Mouse (Mus musculus): ENCODE data around the gene Mpp6.

Gene Mpp6

GRCm38 (mm10) chr6:50146158-50146557 is 36.1 kb downstream of the Mpp6 start:
- DNase-seq (ENCODE audit: low spot score in 2 of 2) = no peak

GRCm38 (mm10) chr6:50149378-50149777 is 39.3 kb downstream of the Mpp6 start:
- DNase-seq (ENCODE audit: low spot score in 2 of 2) = no peak

GRCm38 (mm10) chr6:50159842-50160241 is 49.8 kb downstream of the Mpp6 start:
- DNase-seq (ENCODE audit: low spot score in 2 of 2) = no peak

GRCm38 (mm10) chr6:50163013-50163412 is 53.0 kb downstream of the Mpp6 start:
- no peak for DNase-seq (ENCODE audit: low spot score in 2 of 2)

GRCm38 (mm10) chr6:50168821-50169220 is 58.8 kb downstream of the Mpp6 start:
- DNase-seq (ENCODE audit: low spot score in 2 of 2) = no peak

GRCm38 (mm10) chr6:50169771-50170170 is 59.7 kb downstream of the Mpp6 start:
- no peak for DNase-seq (ENCODE audit: low spot score in 2 of 2)

GRCm38 (mm10) chr6:50175736-50176135 is 65.7 kb downstream of the Mpp6 start:
- DNase-seq (ENCODE audit: low spot score in 2 of 2) = no peak

- DNase-seq (ENCODE audit: low spot score in 2 of 2) = peak in 1 of 2 experiments; percentile 21
Measured at GRCm38 (mm10) chr6:50180189-50180588, 70.1 kb downstream of the Mpp6 start.

- DNase-seq (ENCODE audit: low spot score in 2 of 2) = peak; percentile 35 to 38
Measured at GRCm38 (mm10) chr6:50187955-50188354, 77.9 kb downstream of the Mpp6 start.

- peak in 1 of 2 experiments; percentile 9 for DNase-seq (ENCODE audit: low spot score in 2 of 2)
Measured at GRCm38 (mm10) chr6:50189376-50189775, 79.3 kb downstream of the Mpp6 start.

GRCm38 (mm10) chr6:50191605-50192004 is 81.6 kb downstream of the Mpp6 start:
- DNase-seq (ENCODE audit: low spot score in 2 of 2) = no peak

GRCm38 (mm10) chr6:50192169-50192568 is 82.1 kb downstream of the Mpp6 start:
- DNase-seq (ENCODE audit: low spot score in 2 of 2) = no peak

- no peak for DNase-seq (ENCODE audit: low spot score in 2 of 2)
Measured at GRCm38 (mm10) chr6:50192822-50193221, 82.8 kb downstream of the Mpp6 start.

GRCm38 (mm10) chr6:50193851-50194250 is 83.8 kb downstream of the Mpp6 start:
- no peak for DNase-seq (ENCODE audit: low spot score in 2 of 2)

GRCm38 (mm10) chr6:50204356-50204755 is 94.3 kb downstream of the Mpp6 start:
- DNase-seq (ENCODE audit: low spot score in 2 of 2) = no peak

GRCm38 (mm10) chr6:50205093-50205492 is 95.1 kb downstream of the Mpp6 start:
- no peak for DNase-seq (ENCODE audit: low spot score in 2 of 2)

GRCm38 (mm10) chr6:50214711-50215372 is 104.8 kb downstream of the Mpp6 start:
- no peak for DNase-seq (ENCODE audit: low spot score in 2 of 2)

- no peak for DNase-seq (ENCODE audit: low spot score in 2 of 2)
Measured at GRCm38 (mm10) chr6:50215373-50215745, 105.3 kb downstream of the Mpp6 start.

- DNase-seq (ENCODE audit: low spot score in 2 of 2) = no peak
Measured at GRCm38 (mm10) chr6:50215986-50216385, 105.9 kb downstream of the Mpp6 start.

- DNase-seq (ENCODE audit: low spot score in 2 of 2) = no peak
Measured at GRCm38 (mm10) chr6:50218628-50219027, 108.6 kb downstream of the Mpp6 start.

- DNase-seq (ENCODE audit: low spot score in 2 of 2) = no peak
Measured at GRCm38 (mm10) chr6:50219066-50219465, 109.0 kb downstream of the Mpp6 start.

- DNase-seq (ENCODE audit: low spot score in 2 of 2) = no peak
Measured at GRCm38 (mm10) chr6:50220863-50221262, 110.8 kb downstream of the Mpp6 start.

- DNase-seq (ENCODE audit: low spot score in 2 of 2) = no peak
Measured at GRCm38 (mm10) chr6:50222351-50222750, 112.3 kb downstream of the Mpp6 start.

GRCm38 (mm10) chr6:50222986-50223385 is 112.9 kb downstream of the Mpp6 start:
- DNase-seq (ENCODE audit: low spot score in 2 of 2) = no peak
